Mouse (Mus musculus) heart, adult 9 months (tissue): ENCODE measurements around the gene Tmem233.

Experiments
- DNase-seq, 2 experiments: peaks; one replicate each; pipeline ENCODE4 v3.0.0; 2022; ENCODE audit warnings: low spot score in 2 of 2

The Tmem233 gene

DNA sequence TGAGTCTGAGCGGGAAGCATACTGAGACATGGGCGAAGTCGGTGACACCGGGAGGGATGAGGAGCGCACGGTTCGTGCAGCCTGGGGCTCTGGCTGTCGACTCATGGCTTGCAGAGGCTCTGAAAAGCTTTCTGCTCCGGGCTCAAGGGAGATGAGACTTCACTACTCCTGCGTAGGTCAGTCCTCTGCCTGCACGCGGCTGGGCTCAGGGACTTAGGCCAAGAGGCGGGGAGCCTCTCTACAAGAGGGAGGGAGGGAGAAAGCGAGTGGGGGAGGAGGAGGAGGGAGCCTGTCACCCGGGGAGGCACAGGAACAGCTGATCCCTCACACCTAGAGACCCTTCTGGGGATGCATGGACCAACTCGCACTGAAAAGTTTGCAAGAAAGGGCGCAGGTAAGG is at the start of gene Tmem233:
Gene Tmem233 (minus strand): TSS at position 164 of the 400 bp plus-strand sequence.
- no peak for DNase-seq

DNA sequence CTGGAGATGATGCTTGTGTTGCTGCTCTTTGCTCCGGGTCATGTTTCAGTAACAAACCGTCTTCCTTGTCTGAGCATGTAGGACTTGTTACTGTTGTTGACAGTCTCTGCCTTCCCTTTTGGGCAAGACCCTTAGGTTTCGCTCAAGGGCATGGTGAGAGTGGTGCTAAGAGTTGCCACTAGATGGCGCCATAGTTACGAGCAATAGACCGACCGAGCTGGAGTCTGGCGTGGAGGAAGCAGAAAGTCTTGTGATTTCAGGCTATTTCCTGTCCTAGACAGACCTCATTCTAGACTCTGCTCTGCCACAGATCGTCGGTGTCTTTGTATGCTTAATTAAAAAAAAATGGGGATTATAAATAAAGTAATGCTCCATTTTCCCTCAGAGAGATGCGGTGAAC is 40.3 kb upstream of the Tmem233 start:
- peak; percentile 28 to 41 for DNase-seq

GRCm38 (mm10) chr5:116116567-116116966 is 33.5 kb upstream of the Tmem233 start:
- DNase-seq = no peak

DNA sequence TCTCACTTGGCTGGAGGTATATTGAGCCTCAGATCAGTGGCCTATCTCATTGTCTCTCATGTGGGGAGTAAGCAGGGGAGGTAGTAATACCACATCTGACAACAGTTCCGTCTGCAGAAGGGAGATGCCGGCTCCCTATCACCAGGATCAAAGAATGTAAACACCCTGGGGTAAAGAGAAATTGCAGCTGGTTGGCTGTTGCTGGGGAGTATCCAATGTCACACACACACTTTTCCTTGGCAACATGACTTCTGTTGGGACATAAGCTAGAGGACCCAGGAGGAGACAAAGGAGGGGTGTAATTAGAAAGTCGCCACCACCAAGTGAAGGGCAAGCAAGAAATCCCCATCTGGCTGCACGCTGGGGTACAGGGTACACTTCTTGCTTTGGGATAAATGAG is 33.1 kb upstream of the Tmem233 start:
- DNase-seq = no peak

DNA sequence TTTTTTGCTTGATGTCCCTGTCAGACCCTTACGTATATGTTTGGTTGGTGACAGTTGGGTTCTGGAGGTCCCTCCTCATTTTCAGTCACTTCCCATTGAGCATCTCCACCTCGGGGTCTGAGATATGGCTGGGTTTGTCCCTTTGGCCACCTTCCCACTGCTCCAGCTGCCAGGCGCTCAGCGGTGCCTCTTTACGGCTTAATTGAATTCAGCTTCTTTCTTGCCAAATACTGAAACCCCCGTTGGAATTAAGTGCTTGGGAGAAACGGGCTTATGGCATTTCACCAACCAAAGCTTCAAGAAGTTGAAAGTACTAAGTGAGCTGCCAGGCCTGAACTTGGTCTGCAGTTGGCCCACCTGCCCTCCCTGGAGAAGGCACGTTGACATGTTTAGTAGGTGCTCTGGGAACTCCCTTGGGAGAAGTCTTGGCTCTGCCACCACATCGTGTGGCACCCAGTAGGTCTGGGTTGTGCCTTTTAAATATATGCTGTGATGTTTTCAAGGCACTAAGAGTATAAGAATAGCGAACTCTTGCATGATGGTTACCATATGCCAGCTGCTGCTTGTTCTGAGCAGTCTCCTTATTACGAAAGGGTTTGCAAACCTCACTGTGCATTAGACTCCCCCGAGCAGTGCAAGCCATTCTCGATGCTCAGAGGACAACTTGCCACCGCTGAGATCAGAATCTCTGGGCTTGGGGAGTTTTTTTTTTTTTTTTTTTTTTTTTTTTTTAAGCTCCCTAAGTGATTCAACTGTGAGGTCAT is 32.2 kb upstream of the Tmem233 start:
- no peak for DNase-seq

- no peak for DNase-seq
These were observed 25.6 kb upstream of the Tmem233 start for GRCm38 (mm10) chr5:116108651-116109050.

- no peak for DNase-seq
These were observed 1.2 kb upstream of the Tmem233 start for GRCm38 (mm10) chr5:116084231-116084630.

- DNase-seq = no peak
These were observed 673 bp downstream of the Tmem233 start for GRCm38 (mm10) chr5:116082241-116082900.

GRCm38 (mm10) chr5:116081616-116082015 is 1.4 kb downstream of the Tmem233 start:
- no peak for DNase-seq

DNA sequence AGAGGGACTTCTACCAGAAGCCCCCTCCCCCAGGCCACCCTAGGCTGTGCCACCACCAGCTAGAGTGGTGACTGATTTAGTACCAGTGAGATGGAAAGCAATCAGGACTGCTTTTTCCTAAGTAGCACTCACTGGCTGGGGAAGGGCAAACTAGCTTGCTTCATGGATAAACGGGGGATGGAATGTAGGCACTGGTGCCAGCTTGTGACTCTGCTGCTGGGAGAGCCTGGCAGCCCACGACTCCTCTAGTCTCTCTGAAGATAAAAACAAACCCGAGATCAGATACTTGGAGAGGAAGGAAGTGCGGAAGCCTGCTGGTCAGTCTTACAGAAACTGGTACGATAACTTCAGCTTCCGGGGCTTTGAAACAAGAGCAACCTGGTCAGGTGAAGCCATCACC is 2.3 kb downstream of the Tmem233 start:
- no peak for DNase-seq

DNA sequence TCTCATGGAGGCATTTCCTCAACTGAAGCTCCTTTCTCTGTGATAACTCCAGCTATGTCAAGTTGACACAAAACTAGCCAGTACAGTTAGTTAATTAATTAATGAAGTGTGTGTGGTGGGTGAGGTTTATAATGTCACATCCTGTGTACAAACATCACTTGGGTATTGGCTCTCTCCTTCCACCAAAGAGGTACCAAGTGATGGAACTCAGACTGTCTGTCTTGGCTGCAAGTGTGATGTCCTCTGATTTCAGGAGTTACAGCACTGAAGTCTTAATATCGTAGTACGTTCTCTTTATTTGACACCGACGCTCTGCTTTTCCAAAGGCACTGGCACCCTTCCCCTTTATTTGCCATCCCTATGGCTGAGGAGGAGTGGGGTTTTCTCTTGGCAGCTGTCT is 13.4 kb downstream of the Tmem233 start:
- DNase-seq = no peak

DNA sequence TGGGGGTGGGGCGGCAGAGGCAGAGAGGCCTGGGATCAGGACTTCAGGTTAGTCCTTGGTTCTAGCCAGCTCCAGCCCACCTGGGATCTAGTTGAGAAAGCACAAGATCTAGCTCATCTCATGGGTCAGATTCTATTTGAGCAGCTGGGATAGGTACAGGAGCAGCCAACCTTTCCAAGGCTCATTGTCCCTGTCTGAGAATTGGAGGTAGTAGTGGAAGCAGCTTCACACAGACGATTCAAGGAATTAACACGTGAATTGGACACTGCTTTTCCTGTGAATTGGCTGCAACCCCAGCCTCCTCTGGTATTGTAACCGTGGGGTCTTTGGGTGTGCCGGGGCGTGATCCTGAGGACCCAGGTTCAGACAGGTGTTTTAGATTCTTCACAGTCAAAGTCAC is 30.2 kb downstream of the Tmem233 start:
- DNase-seq = no peak

- DNase-seq = no peak
These were observed 30.9 kb downstream of the Tmem233 start for GRCm38 (mm10) chr5:116052171-116052570.

- no peak for DNase-seq
These were observed 33.2 kb downstream of the Tmem233 start for GRCm38 (mm10) chr5:116049821-116050220.

DNA sequence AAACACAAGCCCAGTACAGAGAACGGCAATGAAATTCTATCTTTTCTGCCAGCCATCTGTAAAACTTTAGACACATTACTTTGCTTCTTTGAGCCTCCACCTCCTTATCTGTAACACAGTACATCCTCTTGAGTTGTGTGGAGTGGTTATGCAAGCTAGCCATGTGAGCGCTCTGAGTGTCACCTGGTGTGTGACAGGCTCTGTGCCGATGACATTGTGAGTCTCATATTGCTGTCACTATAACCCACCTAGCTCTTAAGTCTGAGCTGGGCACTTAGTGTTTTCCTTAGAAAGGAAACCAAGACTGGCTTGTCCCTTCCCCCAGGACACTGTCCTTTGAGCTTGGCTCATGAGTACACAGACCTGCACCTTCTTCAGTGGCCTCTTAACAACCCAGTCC is 34.7 kb downstream of the Tmem233 start:
- DNase-seq = no peak

- DNase-seq = no peak
These were observed 36.8 kb downstream of the Tmem233 start for GRCm38 (mm10) chr5:116046246-116046645.

DNA sequence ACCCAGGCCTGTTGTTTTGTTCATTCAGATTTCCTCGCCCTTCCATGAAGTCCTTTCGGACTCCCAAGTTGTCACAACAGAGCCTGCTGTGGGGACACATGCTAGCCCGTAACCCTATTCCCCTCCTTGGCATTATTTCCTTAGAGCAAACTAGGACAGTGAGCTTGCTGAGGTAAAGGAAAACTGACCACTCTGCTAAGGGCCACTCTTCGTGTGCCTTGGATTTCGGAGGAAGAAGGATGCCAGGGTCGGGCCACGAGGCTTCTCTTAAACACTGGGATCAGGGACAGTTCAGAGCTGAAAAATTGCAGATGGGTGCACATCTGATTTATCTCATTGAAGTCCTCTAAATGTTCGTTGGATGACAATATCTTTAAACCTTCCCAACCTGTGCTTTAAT is 37.5 kb downstream of the Tmem233 start:
- no peak for DNase-seq

- DNase-seq = no peak
These were observed 40.8 kb downstream of the Tmem233 start for GRCm38 (mm10) chr5:116042241-116042640.

GRCm38 (mm10) chr5:116039706-116040105 is 43.3 kb downstream of the Tmem233 start:
- DNase-seq = no peak

DNA sequence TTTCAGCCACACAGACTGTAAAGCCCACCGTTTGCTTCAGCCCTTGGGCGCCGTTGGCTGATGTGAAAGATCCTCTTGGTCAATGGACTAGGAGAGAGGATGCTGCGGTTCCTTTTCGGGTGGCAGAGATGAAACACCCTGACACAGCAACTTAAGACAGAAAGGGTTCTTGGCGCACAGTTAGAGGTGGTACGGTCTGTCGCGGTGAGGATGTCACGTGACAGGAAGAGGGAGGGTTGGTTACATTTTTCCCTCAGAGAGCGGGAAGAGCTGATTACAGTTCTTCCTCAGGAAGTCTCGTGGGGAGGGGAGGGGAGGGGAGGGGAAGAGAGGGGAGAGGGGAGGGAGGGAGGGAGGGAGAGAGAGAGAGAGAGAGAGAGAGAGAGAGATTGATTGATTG is 45.3 kb downstream of the Tmem233 start:
- DNase-seq = no peak

- no peak for DNase-seq
These were observed 46.6 kb downstream of the Tmem233 start for GRCm38 (mm10) chr5:116036465-116036864.

DNA sequence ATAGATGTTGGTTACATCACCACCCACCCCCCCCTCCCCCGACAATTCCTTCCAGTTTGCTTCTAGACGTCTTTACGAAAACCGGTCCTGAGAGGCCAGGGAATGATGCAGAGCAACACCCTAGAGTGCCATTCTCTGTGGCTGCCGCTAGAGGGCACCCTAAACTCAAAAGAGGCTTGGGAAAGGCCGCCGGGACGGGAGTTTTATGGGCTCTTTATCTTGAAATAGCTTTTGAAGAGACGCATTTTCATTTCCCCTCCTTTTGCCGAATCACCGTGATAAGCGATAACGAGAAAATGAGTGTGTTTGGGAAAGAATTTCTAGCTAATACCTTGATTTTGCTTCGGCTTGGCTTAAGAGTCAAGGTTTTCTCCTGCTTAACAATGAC is 51.9 kb downstream of the Tmem233 start:
- peak in 1 of 2 experiments; percentile 19 for DNase-seq

- no peak for DNase-seq
These were observed 52.4 kb downstream of the Tmem233 start for GRCm38 (mm10) chr5:116030566-116031189.
